Mouse (Mus musculus): ENCODE data around the gene Ccnb1ip1.
"Not testable (repeated sequence)": the region's sequence is repeated elsewhere in the genome, so short reads cannot be mapped to it uniquely, and the experiment has no call there.

The Ccnb1ip1 gene

DNA sequence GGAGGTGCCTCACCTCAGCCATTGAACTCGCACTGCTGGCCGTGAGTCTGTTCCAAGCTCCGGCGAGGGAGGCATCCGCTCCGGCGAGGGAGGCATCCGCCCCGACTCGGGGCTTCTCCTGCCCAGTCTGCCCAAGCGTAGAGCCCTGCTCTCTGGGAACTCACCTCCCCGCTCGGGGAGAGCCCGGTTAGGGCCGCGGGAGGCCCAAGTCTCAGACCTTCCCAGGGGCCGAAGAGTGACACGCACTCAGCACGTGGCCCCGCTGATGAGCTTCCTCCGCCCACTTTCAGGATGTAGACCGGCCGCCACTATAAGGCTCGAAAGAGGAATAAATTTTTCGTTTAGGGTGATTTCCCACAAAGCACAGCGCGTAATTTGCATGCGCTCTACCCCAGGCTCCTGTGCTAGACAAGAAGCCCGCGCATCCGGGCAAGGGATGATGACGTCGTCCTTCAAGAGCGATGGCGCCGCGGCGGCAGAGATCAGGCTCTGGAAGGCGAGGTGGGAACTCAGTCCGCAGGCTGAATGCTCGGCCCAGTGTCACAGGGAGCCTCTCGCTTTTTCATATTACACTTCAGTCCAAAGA is at the start of gene Ccnb1ip1, which contains the start of gene Parp2:
Gene Ccnb1ip1, minus strand, starts transcription at position 246 of the 586 bp plus-strand sequence.
Gene Parp2, plus strand, starts transcription at position 355 of the 586 bp plus-strand sequence.
- DNase-seq (ENCODE audit: low read depth, low spot score) = peak; percentile 96

DNA sequence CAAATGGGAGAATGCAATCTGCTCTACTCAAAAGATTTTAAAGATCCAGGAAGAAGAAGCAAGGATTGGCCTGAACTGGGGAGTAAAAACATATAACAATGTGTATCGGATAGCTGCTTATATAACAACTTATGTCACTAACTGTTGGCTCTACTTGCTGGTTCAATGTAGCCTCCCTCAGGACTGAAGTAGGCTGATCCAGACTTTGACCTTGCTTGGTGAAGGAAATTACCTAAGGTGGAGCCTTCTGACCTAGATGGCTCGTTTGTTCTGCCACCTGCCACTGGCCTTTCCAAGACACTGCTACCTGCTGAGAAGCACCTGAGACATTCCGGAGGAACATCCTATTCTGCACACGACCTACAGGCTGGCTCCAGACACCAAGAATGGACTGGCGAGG is 48.3 kb upstream of the Ccnb1ip1 start:
- DNase-seq (ENCODE audit: low read depth, low spot score) = no peak

DNA sequence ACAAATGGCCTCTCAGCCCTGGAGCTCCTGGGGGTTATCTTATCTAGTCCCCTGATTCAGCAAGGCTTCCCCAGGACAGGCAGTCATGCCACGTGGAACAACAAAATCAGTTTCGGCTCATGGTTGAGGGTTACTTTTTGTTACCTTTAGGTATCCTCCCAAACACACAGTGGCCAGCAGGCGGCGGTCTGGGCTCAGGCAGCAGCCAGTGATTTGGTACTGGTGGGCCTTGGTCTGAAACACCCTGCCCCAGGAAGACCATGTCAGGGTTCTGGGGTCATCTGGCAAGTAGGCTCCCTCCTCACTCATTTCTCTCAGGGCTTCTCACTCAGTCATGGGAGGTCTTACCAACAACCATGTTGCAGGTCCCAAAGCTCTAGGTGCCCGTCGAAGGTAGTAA is 29.7 kb upstream of the Ccnb1ip1 start:
- DNase-seq (ENCODE audit: low read depth, low spot score) = no peak

DNA sequence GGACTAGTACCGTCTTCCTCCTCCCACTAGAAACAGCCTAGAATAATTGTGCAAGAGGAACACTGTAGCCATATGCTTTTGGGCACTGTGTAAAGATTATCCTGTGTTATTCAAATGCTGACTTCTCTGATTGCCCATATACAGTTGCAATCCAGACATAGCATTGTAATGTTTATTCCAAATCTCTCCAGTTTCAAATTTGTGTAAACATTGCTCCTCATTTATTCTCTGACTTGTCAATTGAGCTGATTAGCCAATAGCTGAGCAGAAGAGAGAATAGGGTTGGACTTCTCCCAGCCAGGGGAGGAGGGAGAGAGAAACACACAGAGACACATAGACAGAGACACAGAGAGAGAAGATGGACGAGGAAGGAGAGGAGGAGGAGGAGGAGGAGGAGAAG is 26.9 kb upstream of the Ccnb1ip1 start:
- DNase-seq (ENCODE audit: low read depth, low spot score) = no peak

DNA sequence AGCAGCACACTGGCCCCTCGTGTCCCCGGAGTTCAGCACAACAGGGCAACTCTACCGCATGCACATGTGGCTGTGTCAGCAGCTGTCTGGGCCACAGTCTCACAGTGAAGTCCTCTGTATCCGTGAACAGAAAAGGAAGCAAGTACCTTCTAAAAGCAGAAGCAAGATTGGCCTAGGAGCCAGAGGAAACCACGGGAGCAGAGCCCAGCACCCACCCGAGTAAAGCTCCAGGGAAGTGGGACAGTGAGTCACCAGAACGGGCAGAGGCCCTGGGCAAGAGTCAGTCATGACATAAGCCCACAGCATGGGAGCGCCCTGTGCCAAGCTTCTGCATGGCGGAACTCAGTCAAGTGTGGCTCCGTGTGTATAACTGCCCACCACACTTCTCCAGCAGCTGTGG is 26.4 kb upstream of the Ccnb1ip1 start:
- DNase-seq (ENCODE audit: low read depth, low spot score) = no peak

DNA sequence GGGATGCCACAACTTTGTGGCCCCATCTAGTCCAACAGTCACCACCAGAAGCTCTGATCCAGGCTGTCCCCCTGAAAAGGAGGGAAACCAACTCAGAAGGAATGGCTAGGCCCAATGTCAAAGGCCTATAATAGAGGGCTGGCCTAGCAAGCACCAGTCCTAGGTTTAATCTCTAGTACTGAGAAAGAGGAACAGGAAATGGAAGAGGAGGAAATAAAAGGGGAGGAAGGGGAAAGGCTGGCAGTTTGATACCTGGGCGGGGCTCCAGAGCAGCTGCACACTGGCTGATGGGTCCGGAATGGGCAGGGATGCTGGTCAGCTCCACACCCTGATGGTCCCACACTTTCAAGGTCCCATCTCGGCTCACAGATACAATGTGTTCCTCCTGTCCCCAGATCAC is 22.3 kb upstream of the Ccnb1ip1 start:
- DNase-seq (ENCODE audit: low read depth, low spot score) = no peak

DNA sequence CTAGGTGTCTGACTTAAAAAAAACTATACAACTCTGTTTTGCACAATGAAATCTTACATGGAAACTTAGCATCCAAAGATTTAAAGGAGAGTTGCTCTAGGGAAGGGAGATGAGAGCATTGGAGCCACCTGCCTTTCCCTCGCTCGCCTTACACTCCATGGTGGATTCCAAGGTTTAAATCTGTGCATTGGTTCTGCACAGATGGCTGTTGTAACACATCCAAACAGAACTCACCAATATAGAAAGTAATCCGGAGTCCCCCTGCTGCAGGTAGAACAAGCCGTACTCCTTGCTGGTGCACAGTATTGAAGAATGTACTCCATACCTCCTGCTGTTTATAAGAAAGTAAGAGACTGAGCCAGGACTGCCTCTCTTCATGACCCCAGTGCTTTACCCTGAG is 19.0 kb upstream of the Ccnb1ip1 start:
- no peak for DNase-seq (ENCODE audit: low read depth, low spot score)

DNA sequence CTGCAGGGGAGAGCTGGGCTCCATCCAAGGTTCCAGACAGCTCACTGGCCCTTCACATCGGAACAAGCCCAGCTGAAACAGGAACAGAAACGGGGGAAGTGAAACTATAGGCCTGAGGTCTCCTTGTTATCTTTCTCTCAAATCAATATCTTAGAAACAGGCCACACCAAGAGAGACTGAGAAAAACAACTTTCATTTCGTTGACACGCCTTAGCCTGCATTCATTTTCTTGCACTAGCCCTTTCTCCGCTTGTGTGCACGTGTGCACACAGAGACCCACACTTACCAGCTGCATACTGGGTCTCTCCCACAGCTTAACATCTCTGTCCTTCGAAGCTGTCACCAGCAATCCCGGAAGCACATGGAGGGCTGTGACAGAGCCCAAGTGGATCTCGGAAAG is 16.7 kb upstream of the Ccnb1ip1 start:
- DNase-seq (ENCODE audit: low read depth, low spot score) = no peak

DNA sequence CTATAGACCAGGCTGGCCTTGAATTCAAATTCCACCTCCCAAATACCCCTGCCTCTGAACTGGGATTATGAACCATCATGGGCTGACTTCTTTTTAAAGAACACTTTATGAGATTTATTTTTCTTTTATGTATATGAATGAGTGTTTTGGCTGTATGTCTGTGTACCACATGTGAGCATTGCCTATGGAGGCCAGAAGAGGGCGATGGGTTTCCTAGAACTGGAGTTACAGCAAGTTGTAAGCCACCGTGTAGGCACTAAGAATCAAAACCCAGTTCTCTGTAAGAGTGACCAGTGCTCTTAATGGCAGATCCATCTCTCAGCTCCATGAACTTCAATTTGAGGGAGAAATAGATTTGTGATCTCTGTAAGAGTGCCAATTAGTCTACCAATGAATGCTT is 15.7 kb upstream of the Ccnb1ip1 start:
- DNase-seq (ENCODE audit: low read depth, low spot score) = no peak

DNA sequence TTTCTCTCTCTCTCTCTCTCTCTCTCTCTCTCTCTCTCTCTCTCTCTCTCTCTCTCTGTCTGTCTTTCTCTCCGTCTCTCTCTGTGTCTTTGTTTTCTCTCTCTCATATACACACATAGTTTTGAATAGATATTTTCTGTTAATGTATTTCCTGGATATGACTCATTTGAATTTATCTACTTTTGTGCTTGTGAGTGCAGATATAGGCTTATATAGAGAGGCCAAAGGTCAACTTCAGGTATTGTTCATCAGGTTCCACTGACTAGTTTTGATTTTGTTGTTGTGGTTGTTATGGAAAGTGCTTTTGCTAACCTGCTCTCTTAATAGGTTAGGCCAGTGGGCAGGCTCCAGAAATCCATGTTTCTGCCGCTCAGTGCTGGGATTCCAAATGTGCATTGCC is 5.5 kb upstream of the Ccnb1ip1 start:
- no peak for DNase-seq (ENCODE audit: low read depth, low spot score)

DNA sequence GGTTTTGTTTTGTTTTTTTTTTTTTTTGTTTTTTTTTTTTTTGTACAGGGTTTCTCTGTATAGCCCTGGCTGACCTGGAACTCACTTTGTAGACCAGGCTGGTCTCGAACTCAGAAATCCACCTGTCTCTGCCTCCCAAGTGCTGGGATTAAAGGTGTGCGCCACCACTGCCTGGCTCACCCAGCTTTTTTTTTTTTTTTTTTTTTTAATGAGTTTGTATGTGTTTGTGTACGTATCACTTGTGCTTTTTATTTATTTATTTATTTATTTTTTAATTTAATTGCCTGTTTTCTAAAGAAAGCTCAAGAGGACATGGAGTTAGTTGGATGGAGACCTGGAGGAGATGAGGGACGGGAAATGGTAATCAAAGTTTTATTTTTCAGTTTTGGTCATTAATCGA is 1.1 kb downstream of the Ccnb1ip1 start:
- not testable (repeated sequence) for DNase-seq (ENCODE audit: low read depth, low spot score)

DNA sequence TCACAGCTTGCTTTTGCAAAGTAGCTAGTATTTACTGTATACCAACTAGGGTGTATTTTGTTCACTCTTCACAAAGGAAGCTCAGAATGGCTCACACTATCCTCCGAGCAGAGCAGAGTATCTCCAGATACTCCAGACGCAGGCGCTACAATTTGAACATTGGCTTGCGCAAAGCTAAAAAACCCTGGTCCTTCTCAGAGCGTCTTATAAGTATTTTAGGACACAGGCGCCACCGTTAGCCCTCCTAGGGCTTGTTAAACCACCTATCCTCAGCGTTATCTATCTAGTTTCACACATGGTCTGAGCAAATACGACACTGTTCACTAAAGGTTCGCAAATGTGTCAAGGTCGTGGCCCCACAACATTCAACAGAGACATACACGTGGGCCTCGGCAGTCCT is 2.8 kb downstream of the Ccnb1ip1 start:
- no peak for DNase-seq (ENCODE audit: low read depth, low spot score)

DNA sequence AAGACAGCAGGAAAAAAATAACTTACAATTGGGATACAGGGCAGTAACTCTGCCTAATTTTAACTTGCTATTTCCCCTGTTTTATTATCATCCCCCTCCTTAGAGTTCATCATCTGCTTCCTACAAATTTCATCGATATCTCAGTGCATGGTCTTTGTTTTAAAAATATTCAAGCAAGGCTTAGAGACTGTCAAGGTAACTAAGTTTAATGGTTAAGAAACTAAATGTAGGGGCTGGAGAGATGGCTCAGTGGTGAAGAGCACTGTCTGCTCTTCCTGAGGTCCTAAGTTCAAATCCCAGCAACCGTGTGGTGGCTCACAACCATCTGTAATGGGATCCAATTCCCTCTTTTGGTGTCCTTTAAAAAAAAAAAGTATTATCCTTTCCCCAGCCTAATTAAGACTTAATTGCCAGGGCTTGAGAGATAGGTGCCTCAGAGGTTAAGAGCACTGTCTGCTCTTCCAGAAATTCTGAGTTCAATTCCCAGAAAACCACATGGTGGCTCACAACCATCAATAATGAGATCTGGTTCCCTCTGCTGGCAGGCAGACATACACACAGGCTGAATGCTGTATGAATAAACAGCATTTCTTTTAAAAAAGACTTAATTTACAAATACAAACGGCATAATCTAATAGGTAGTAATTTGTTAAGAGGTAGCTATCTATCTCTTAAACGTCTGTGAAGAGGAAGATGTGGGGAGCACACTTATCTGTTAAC is 4.5 kb downstream of the Ccnb1ip1 start:
- DNase-seq (ENCODE audit: low read depth, low spot score) = no peak

DNA sequence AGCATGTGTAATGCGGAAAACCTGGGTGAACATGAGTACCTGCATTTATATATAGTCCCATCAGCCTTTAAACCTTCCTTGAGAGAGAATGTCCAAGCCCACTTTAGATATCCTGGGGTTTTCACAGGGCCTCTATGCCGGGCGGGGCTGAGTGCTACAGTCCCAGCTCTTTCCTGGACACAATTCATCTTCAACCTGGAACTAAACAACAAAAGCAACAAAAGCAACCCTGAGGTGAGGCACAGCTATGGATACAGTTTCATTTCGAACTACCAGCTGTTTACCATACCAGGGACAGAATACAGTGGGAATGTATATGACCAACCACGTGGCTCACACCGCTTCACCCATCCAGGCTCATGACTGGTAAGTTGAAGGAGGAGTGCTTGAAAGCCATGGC is 5.1 kb downstream of the Ccnb1ip1 start:
- DNase-seq (ENCODE audit: low read depth, low spot score) = no peak

DNA sequence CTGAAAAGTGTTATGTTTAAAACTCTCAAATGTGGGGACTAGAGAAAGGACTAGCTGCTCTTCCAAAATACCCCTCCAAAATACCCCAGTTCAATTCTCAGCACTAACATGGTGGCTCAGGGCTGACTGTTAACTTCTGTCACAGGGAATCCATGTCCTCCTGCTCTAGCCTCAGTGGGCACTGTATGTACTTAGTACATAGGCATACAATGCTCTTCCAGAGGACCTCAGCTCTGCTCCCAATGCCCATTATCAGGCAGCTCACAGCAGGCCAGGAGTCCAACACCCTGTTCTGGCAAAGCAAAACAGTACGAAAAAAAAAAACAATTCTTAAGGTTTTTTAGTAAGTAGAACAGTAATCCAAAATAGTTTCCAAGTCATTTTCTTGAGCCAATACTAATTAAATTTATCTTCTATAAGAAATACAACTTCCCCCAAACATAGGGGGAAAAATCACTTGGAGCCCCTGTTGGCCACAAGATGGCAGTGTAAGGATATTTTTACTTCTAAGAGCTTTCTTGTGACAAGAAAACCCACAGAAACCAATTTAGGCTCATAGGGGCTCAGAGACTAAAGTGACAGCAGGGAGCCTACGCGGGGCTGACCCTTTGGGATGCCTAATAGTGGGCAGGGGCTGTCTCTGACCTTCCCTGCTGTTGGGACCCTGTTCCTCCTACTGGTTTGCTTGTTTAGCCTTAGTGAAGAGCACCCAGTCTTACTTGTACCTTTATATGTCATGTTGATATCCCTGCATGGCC is 7.9 kb downstream of the Ccnb1ip1 start:
- no peak for DNase-seq (ENCODE audit: low read depth, low spot score)

DNA sequence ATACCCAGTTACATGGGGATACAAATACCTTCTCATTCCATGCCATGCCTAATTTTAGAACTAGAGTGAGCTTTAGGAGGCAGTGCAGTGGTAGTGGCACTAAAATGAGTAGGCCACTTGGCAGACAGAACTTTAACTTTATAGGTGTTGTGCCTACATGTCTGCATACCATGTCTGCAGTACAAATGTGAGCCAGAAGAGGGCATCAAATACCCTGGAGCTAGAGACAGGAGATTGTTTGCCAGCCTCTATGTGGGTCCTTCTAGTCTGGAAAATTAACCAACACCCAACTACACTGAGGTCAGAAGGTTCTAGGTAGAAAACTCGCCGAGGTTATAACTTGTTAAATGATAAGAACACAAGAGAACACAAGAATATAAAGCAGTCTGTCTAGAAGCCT is 9.0 kb downstream of the Ccnb1ip1 start:
- no peak for DNase-seq (ENCODE audit: low read depth, low spot score)

DNA sequence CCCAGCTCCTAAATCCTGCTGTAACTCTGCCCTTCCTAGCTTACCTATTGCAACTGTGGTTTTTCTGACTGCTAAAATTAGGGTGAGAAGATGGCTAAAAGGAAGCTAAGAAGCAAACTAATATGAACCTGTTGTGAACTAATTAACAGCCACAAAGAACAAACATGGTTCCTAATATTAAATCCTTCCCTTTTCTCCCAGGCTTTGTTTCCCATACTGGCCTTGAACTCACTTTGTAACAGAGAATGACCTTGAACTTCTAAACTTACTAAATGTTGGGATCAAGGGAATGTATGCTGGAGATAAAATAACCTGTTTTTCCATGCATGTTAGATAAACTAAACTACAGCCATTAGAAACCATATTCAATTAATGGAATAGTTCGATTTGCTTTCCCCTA is 11.1 kb downstream of the Ccnb1ip1 start:
- no peak for DNase-seq (ENCODE audit: low read depth, low spot score)

DNA sequence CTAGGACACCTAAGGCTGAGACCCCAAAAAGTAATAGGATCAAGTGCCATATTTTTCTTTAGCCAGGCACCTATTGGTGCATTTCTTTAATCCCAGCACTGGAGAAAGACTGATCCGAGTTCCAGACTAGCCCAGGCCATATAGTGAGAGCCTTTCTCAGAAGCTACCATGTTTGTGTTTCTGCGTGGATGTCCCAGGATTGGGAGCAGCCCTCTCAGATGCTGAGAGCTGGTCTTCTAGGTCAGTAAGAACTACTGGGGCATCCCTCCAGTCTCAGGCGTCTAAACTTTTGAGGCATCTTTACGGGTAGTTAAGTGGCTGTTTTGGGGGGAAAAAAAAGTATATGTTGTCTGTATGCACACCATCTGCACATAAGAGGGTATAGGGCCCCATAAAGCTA is 11.6 kb downstream of the Ccnb1ip1 start:
- no peak for DNase-seq (ENCODE audit: low read depth, low spot score)

DNA sequence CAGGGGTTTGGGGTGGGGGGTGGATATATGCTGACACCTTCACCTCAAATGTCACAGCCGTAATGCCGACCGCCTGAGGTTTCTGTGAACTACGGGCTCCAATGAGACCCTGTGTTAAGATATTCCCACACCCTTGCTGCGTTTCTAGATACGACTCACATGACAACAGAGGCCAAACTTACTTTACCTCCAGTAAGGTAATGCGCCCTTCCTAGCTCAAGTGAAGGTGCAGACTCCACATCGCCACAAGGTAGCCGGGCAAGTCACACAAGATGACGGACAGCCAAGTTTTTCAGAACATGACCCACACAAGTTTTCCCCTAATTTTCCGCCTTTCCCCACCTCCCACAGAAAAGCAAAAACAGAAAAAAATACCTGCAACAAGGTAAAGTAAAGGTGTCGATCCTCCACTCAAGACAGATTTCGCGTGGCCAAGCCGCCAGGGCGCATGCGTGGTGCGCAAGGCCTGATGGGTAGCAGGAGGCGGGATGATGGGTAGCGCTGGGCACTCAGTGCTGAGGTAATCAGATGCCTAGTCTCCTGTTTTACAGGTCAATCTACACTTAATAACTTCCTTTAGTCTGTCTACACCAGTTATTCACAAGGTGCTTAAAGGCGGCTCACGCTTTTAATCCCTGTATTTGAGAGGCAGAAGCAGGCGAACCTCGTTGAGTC is 12.1 kb downstream of the Ccnb1ip1 start:
- no peak for DNase-seq (ENCODE audit: low read depth, low spot score)

DNA sequence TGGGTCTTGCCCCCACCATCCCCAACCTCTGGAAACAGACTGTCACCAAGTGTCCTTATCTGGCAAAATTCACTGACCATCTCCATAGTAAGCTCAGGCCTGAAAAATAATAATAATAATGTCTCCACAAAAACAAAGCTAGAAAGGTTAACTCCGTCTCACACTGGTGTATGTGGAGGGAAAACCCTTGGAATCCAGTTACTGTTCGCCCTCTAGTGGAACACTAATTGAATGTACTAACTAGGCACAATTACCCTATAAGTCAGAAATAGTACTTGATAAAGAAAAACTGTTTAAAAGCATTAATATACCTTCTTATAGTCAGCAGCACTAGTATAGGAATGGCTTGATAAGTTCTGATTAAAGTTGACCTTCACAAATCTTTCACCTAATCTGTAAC is 19.4 kb downstream of the Ccnb1ip1 start:
- no peak for DNase-seq (ENCODE audit: low read depth, low spot score)

DNA sequence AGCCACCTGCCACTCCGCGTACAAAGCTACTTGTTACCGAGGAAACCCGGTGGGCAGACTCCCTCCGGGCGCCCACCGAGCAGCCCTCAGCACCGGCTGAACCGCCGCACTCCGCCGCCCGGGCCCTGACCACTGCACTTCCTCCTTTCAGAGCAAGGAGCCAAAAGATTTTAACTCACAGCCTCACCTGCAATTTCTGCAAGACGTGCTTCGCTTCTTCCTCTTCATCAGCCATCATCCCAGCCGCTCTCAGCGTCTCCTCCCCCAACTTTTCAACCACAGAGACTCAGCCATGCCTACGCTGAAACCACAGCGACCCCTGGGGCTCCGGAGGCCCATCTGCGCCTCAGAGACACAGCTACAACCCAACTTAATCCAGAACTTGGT is 22.3 kb downstream of the Ccnb1ip1 start, which contains the start of gene Ttc5:
Gene Ttc5, minus strand, starts transcription at position 269 of the 387 bp plus-strand sequence.
- DNase-seq (ENCODE audit: low read depth, low spot score) = peak; percentile 66

Data from brain, embryonic 18.5 days (tissue).